ENCODE assay signal across 10 mouse cellular contexts in genomic region chr7:25068724-25069123, GRCm38 (mm10). TPM values are rescaled to one million over a fixed set of nuclear protein-coding genes. Genes with fewer than 3 reads are reported as not detected.
A peak's percentile ranks its signal among the peaks of the same experiment; 100 is the strongest.
DNase-seq lines count a peak whose midpoint lies in the region; ATAC-seq and TF ChIP-seq lines count a peak whose summit lies in the region.
"Had no signal": no experiment of that assay in that cellular context is flagged by ENCODE, and none has a peak within 500 bp of the region (broad histone marks: within the 10 kb centered on the region; RNA-seq: fewer than 3 reads in every experiment).

No protein-coding gene starts in this region.

- peak; percentile 55 to 82 for DNase-seq in layer of hippocampus, adult 2 months (ENCODE audit: low spot score in 2 of 2)
- no peak for DNase-seq in layer of hippocampus, adult 9-10 months (ENCODE audit: low spot score)
- DNase-seq in hindbrain, embryonic 10.5 days (ENCODE audit: low spot score) = peak; percentile 48
- peak; percentile 78 to 81 for DNase-seq in left cerebral cortex, postnatal 36 days (ENCODE audit: low spot score in 2 of 2)
- DNase-seq in right cerebral cortex, postnatal 10 days (ENCODE audit: low spot score in 2 of 2) = peak; percentile 79 to 91
- no peak for DNase-seq in thymus, postnatal 4 days
- no peak for DNase-seq in liver, embryonic 11.5 days (ENCODE audit: low spot score)
- DNase-seq in cerebellum, adult 2 months = no peak
- DNase-seq: heart, adult 18-20 months; lung, postnatal 14 days had no signal

- no peak for ATAC-seq in liver, embryonic 11.5 days (replicated peaks; ENCODE audit: low FRiP score)

- intact Hi-C loops in left cerebral cortex, postnatal 36 days (cut with DNase I) = no loop called here

- H3K4me2 ChIP-seq in liver, embryonic 11.5 days = no peak overlapping the region

- peaks cover 61% of the 10 kb centered on the region for H3K4me1 ChIP-seq in hindbrain, embryonic 10.5 days (replicated peaks)
- H3K4me1 ChIP-seq in liver, embryonic 11.5 days (replicated peaks; ENCODE audit: control insufficient read depth, insufficient read depth, low read length) = peaks cover 17% of the 10 kb centered on the region
- H3K4me1 ChIP-seq in cerebellum, adult 2 months (ENCODE audit: control insufficient read depth, insufficient read depth, low read length) = peaks cover 21% of the 10 kb centered on the region

- peaks cover 47% of the 10 kb centered on the region for H3K36me3 ChIP-seq in hindbrain, embryonic 10.5 days
- H3K36me3 ChIP-seq in liver, embryonic 11.5 days (ENCODE audit: control insufficient read depth, insufficient read depth, low read length) = peaks cover 21% of the 10 kb centered on the region

- peak overlapping the region; percentile 68 for H3K27ac ChIP-seq in layer of hippocampus, adult 2 months
- H3K27ac ChIP-seq in hindbrain, embryonic 10.5 days = peak overlapping the region; percentile 4; the same call in 1 of the 2 replicates
- H3K27ac ChIP-seq in liver, embryonic 11.5 days (ENCODE audit: low read depth, low read length) = no peak overlapping the region
- H3K27ac ChIP-seq in cerebellum, adult 2 months (ENCODE audit: insufficient read depth, low read length) = no peak overlapping the region

- H3K9ac ChIP-seq in liver, embryonic 11.5 days (ENCODE audit: low read depth, low read length) = no peak overlapping the region

- peak overlapping the region; percentile 37 for H3K4me3 ChIP-seq in layer of hippocampus, adult 2 months
- H3K4me3 ChIP-seq in hindbrain, embryonic 10.5 days = no peak overlapping the region
- H3K4me3 ChIP-seq in liver, embryonic 11.5 days (ENCODE audit: low read depth, low read length) = no peak overlapping the region
- H3K4me3 ChIP-seq in cerebellum, adult 2 months (replicated peaks; ENCODE audit: insufficient read depth, low read depth, low read length) = no peak overlapping the region

- H3K9me3 ChIP-seq in hindbrain, embryonic 10.5 days = no peaks in the 10 kb centered on the region
- no peaks in the 10 kb centered on the region for H3K9me3 ChIP-seq in liver, embryonic 11.5 days (ENCODE audit: control insufficient read depth, low read length)

- H3K27me3 ChIP-seq in hindbrain, embryonic 10.5 days (ENCODE audit: insufficient read depth, poor library complexity, severe bottlenecking) = no peaks in the 10 kb centered on the region
- H3K27me3 ChIP-seq in liver, embryonic 11.5 days (replicated peaks; ENCODE audit: control insufficient read depth, insufficient read depth, low read length) = no peaks in the 10 kb centered on the region
- no peaks in the 10 kb centered on the region for H3K27me3 ChIP-seq in cerebellum, adult 2 months (ENCODE audit: control insufficient read depth, insufficient read depth, low read length)

- 17% methylated on average over 2 of the region's 2 CpGs for WGBS in hindbrain, embryonic 10.5 days
- 71% methylated on average over 2 of the region's 2 CpGs for WGBS in liver, embryonic 11.5 days
- 30% methylated on average over 2 of the region's 2 CpGs for WGBS in cerebellum, adult 2 months

- no peak for TF ChIP-seq CTCF in layer of hippocampus, adult 2 months (conservative IDR thresholded peaks at IDR 0.05)
- no peak for TF ChIP-seq CTCF in cerebellum, adult 2 months (IDR thresholded peaks at IDR 0.05; ENCODE audit: borderline replicate concordance, insufficient read depth, low read depth, low read length)

- no peak for TF ChIP-seq POLR2A in cerebellum, adult 2 months (IDR thresholded peaks at IDR 0.05; ENCODE audit: borderline replicate concordance, insufficient read depth, low read length)

RNA-seq across cellular contexts. Expression of gene Grik5, which starts 3.4 kb away (rescaled TPM):
- total RNA-seq in layer of hippocampus, adult 2 months (2021) = 100 to 1,000 TPM; 247 to 248 TPM
- 5.5 and 7.9 TPM in 2 replicates for polyA plus RNA-seq in hindbrain, embryonic 10.5 days (2016; fragmentation: Nextera tagmentation; extraction: Ambion mirVana)
- total RNA-seq in left cerebral cortex, postnatal 36 days (2021) = 100 to 1,000 TPM; 225 to 248 TPM
- 3.5 and 5.3 TPM in 2 replicates for polyA plus RNA-seq in liver, embryonic 11.5 days (2014; fragmentation: Nextera tagmentation; extraction: Ambion mirVana)
- 74.6 and 77.4 TPM in 2 replicates for polyA plus RNA-seq in cerebellum, adult 2 months (2012; rRNA removed)

RNA-seq across cellular contexts. Expression of gene Zfp574, which starts 3.6 kb away (rescaled TPM):
- total RNA-seq in layer of hippocampus, adult 2 months (2021) = 10 to 100 TPM; 29.3 to 30.3 TPM
- polyA plus RNA-seq in hindbrain, embryonic 10.5 days (2016; fragmentation: Nextera tagmentation; extraction: Ambion mirVana) = 44.4 and 45.9 TPM in 2 replicates
- total RNA-seq in left cerebral cortex, postnatal 36 days (2021) = 10 to 100 TPM; 34.9 to 40.4 TPM
- 22.8 and 23.1 TPM in 2 replicates for polyA plus RNA-seq in liver, embryonic 11.5 days (2014; fragmentation: Nextera tagmentation; extraction: Ambion mirVana)
- 44.3 and 45.7 TPM in 2 replicates for polyA plus RNA-seq in cerebellum, adult 2 months (2012; rRNA removed)

Comparison
In these comparisons a context has a peak if more than half of its experiments do, and no peak if none do; other contexts are left out.
1. DNase-seq: peak in layer of hippocampus, adult 2 months (2 of 2), hindbrain, embryonic 10.5 days (single experiment), left cerebral cortex, postnatal 36 days (2 of 2) and right cerebral cortex, postnatal 10 days (2 of 2); none in layer of hippocampus, adult 9-10 months (single experiment), thymus, postnatal 4 days (single experiment), liver, embryonic 11.5 days (single experiment) and cerebellum, adult 2 months (0 of 2).
2. H3K27ac ChIP-seq: peak in layer of hippocampus, adult 2 months (single experiment) and hindbrain, embryonic 10.5 days (single experiment); none in liver, embryonic 11.5 days (single experiment) and cerebellum, adult 2 months (single experiment).